Mouse (Mus musculus) lung, postnatal 0 days (tissue): ENCODE results near the gene Timm8a2.

Source experiments
- CTCF ChIP-seq: IDR thresholded peaks from 2 replicates; pipeline ENCODE4 v1.5.1; 2016; ENCODE audit warnings: antibody characterized with exemption, mild to moderate bottlenecking
- EP300 ChIP-seq: IDR thresholded peaks from 2 replicates; pipeline ENCODE4 v1.6.1; 2016; ENCODE audit warnings: antibody characterized with exemption, mild to moderate bottlenecking, control low read depth

DNA sequence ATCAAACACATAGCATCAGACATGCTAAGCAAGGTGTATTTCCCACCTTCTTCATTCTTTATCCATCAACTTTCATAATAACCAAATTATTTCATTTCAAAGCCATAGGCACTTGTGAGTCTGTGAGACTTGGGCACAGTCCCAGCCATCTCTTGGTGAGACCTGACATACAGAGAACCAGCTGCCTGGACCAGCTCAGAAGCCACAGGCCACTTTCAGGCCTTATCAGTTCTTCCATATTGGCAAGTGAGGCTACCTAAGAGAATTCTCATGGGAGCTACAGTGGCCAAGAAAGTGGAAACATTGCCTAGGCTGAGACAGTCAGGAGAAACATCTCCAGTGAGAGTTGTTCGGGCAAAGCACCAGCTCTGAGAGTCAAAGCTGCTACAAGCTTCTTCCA is 11.4 kb upstream of the Timm8a2 start:
- TF ChIP-seq EP300 (no peak), CTCF (no peak)
